Mouse (Mus musculus) olfactory bulb, adult 2 months (tissue): Measurements from ENCODE around the gene Aqr. TPM values are rescaled to one million over a fixed set of nuclear protein-coding genes. Genes with fewer than 3 reads are reported as not detected.

ENCODE experiments used
- H3K27ac ChIP-seq: fragments of 200-500 bp; 2 replicates; pipeline ENCODE4 v1.5.1; 2012; ENCODE audit warnings: low read depth, low read length; ENCODE audit not compliant: insufficient read depth
- H3K4me1 ChIP-seq: fragments of 200-500 bp; 2 replicates; pipeline ENCODE4 v1.6.1; 2012; ENCODE audit warnings: low read length; ENCODE audit not compliant: control insufficient read depth, insufficient read depth
- H3K4me3 ChIP-seq: fragments of 200-500 bp; 2 replicates; pipeline ENCODE4 v1.5.1; 2012; ENCODE audit warnings: mild to moderate bottlenecking, low read depth, low read length, moderate library complexity; ENCODE audit not compliant: insufficient read depth
- CTCF ChIP-seq: fragments of 200-500 bp; IDR thresholded peaks from 2 replicates; pipeline ENCODE4 v1.5.1; 2012; ENCODE audit warnings: low read depth, mild to moderate bottlenecking, low read length, moderate library complexity; ENCODE audit not compliant: insufficient read depth
- POLR2A ChIP-seq: fragments of 200-500 bp; IDR thresholded peaks from 2 replicates; pipeline ENCODE4 v1.6.1; 2012; ENCODE audit warnings: mild to moderate bottlenecking, low read depth, low read length, moderate library complexity; ENCODE audit not compliant: insufficient read depth
- WGBS: fragments of 180-500 bp; shearing (Covaris S2); methylation state at CpG from one replicate; pipeline ENCODE4 v1.1.7; 2018; 5-methylcytosine and 5-hydroxymethylcytosine counted together
- polyA plus RNA-seq: library from polyadenylated mRNA; stranded (reverse); fragments of >200 nt; gene quantifications from 2 replicates; pipeline ENCODE4 v1.2.4, GENCODE M21; 2012; ENCODE audit warnings: low replicate concordance; ENCODE audit not compliant: missing spikeins, insufficient read depth, insufficient read length

Aqr gene
- polyA plus RNA-seq, 1 experiment = not detected

- TF ChIP-seq CTCF (no peak), POLR2A (no peak)
- Histone ChIP-seq H3K27ac (no peak overlapping the region), H3K4me1 (no peaks in the 10 kb centered on the region), H3K4me3 (no peak overlapping the region)
- WGBS = 49% methylated on average over 4 of the region's 4 CpGs
Observed at GRCm38 (mm10) chr2:114177802-114178733, 8.8 kb downstream of the Aqr start.

GRCm38 (mm10) chr2:114174651-114175484, 12.0 kb downstream of the Aqr start:
- TF ChIP-seq POLR2A (peak; percentile 66; the same call in 1 of the 2 replicates), CTCF (no peak)
- under 1% methylated on average over 44 of the region's 44 CpGs for WGBS
- no peak overlapping the region for H3K27ac ChIP-seq

GRCm38 (mm10) chr2:114173248-114173647, 13.6 kb downstream of the Aqr start:
- no peak overlapping the region for H3K4me3 ChIP-seq
- no peak for TF ChIP-seq POLR2A
- no peak for TF ChIP-seq CTCF
- H3K4me1 ChIP-seq = no peaks in the 10 kb centered on the region
- no peak overlapping the region for H3K27ac ChIP-seq

More at GRCm38 (mm10) chr2:114174651-114175484, 12.0 kb downstream of the Aqr start:
- Histone ChIP-seq H3K4me1 (no peaks in the 10 kb centered on the region), H3K4me3 (peak overlapping the region; percentile 78)

- Histone ChIP-seq H3K27ac (no peak overlapping the region), H3K4me3 (no peak overlapping the region), H3K4me1 (no peaks in the 10 kb centered on the region)
- no peak for TF ChIP-seq POLR2A
- TF ChIP-seq CTCF = no peak
Observed at GRCm38 (mm10) chr2:114167837-114168236, 19.0 kb downstream of the Aqr start.

GRCm38 (mm10) chr2:114161978-114162377, 24.8 kb downstream of the Aqr start:
- no peak overlapping the region for H3K4me3 ChIP-seq
- H3K4me1 ChIP-seq = no peaks in the 10 kb centered on the region
- TF ChIP-seq CTCF = no peak
- TF ChIP-seq POLR2A = no peak
- no peak overlapping the region for H3K27ac ChIP-seq
- 88% methylated on average over 1 of the region's 1 CpGs for WGBS

GRCm38 (mm10) chr2:114157345-114157744, 29.5 kb downstream of the Aqr start:
- no peak overlapping the region for H3K4me3 ChIP-seq
- 88% methylated on average over 4 of the region's 4 CpGs for WGBS
- TF ChIP-seq CTCF (no peak), POLR2A (no peak)
- no peaks in the 10 kb centered on the region for H3K4me1 ChIP-seq
- no peak overlapping the region for H3K27ac ChIP-seq

- no peak for TF ChIP-seq POLR2A
- no peak for TF ChIP-seq CTCF
- 91% methylated on average over 1 of the region's 1 CpGs for WGBS
- no peaks in the 10 kb centered on the region for H3K4me1 ChIP-seq
- H3K27ac ChIP-seq = no peak overlapping the region
- H3K4me3 ChIP-seq = no peak overlapping the region
Observed at GRCm38 (mm10) chr2:114156639-114157038, 30.2 kb downstream of the Aqr start.

- H3K4me1 ChIP-seq = no peaks in the 10 kb centered on the region
- TF ChIP-seq POLR2A = no peak
- no peak for TF ChIP-seq CTCF
- H3K27ac ChIP-seq = no peak overlapping the region
- WGBS = 83% methylated on average over 6 of the region's 6 CpGs
- no peak overlapping the region for H3K4me3 ChIP-seq
Observed at GRCm38 (mm10) chr2:114153247-114153646, 33.6 kb downstream of the Aqr start.
